Mouse (Mus musculus) CH12.LX (cell line): ENCODE measurements at regions not wholly inside any gene's neighbourhood (a gene's known extent, or its start where the extent isn't known, plus 50 kb on each side); places are given as distances from the start of the nearest gene placed in this dataset.
"Not testable (repeated sequence)": the region's sequence is repeated elsewhere in the genome, so short reads cannot be mapped to it uniquely, and the experiment has no call there.

Experiments used
- CTCF ChIP-seq, 2 experiments: IDR thresholded peaks in 1 of 2; conservative IDR thresholded peaks in 1 of 2; 2 replicates each; pipeline ENCODE4 v1.5.1; 2011 to 2012; ENCODE audit warnings: low read depth in 2 of 2, low read length in 2 of 2, improper control_type of control experiment in 1 of 2, inconsistent platforms in 1 of 2, mild to moderate bottlenecking in 1 of 2, moderate library complexity in 1 of 2
- GABPA ChIP-seq: IDR thresholded peaks from 2 replicates; pipeline ENCODE4 v1.6.1; 2012; ENCODE audit warnings: low read depth, low read length, improper control_type of control experiment, inconsistent platforms; ENCODE audit not compliant: insufficient replicate concordance
- HCFC1 ChIP-seq: IDR thresholded peaks from 2 replicates; pipeline ENCODE4 v1.6.1; 2012; ENCODE audit warnings: low read depth, mild to moderate bottlenecking, inconsistent platforms, low read length, improper control_type of control experiment
- POLR2AphosphoS2 ChIP-seq: IDR thresholded peaks from 2 replicates; pipeline ENCODE4 v1.6.1; 2011; ENCODE audit warnings: low read depth, low read length, improper control_type of control experiment
- USF2 ChIP-seq: conservative IDR thresholded peaks from 2 replicates; pipeline ENCODE4 v1.6.1; 2011; ENCODE audit warnings: low read depth, low read length, improper control_type of control experiment

- not testable (repeated sequence) for TF ChIP-seq HCFC1; USF2; CTCF (conservative IDR thresholded peaks at IDR 0.05 in 1 of 2, IDR thresholded peaks at IDR 0.05 in 1 of 2; ENCODE audit: low read depth in 2 of 2, low read length in 2 of 2); GABPA; POLR2AphosphoS2
Observed at GRCm38 (mm10) chr3:59563486-59564006, 166.0 kb upstream of the Gm5538 start.
